Mouse (Mus musculus) lung, postnatal 0 days (tissue): Measurements from ENCODE around the gene Rasa1.

Source experiments
- CTCF ChIP-seq: IDR thresholded peaks from 2 replicates; pipeline ENCODE4 v1.5.1; 2016; ENCODE audit warnings: antibody characterized with exemption, mild to moderate bottlenecking
- EP300 ChIP-seq: IDR thresholded peaks from 2 replicates; pipeline ENCODE4 v1.6.1; 2016; ENCODE audit warnings: antibody characterized with exemption, mild to moderate bottlenecking, control low read depth

DNA sequence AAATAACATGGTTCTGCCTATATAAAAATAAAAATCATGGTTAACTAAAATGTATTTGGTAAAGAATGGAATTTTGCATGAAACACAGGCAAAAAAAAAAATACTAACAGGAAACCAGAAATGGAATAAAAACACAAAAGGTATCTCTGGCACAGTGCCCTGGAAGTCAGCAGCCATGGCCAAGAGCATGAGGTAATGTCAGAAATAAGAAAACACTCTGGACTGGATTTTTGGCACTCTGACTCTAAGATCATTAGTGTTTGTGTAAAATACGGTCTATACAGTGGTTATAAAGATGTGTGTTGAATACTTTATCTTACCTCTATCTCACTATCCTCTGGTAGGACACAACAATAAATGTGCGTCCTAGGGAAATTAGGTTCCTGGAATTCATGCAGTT is 22.6 kb upstream of the Rasa1 start:
- TF ChIP-seq EP300 (no peak), CTCF (no peak)
